Mouse (Mus musculus) neural tube, embryonic 11.5 days (tissue): Measurements from ENCODE around the gene Sesn1. TPM values are rescaled to one million over a fixed set of nuclear protein-coding genes. Genes with fewer than 3 reads are reported as not detected.

Source experiments
- ATAC-seq: fragments of 200-750 bp; cut with Nextera tagmentation; 2 replicates; pipeline ENCODE4 v1.8.0; 2017; ENCODE audit warnings: moderate number of reproducible peaks, mild to moderate bottlenecking, moderate TSS enrichment, moderate library complexity; ENCODE audit not compliant: insufficient read depth, low FRiP score, low TSS enrichment
- DNase-seq: peaks from one replicate; pipeline ENCODE4 v3.0.0-alpha.2; 2015; ENCODE audit warnings: low spot score
- H3K27ac ChIP-seq: fragments of 300-500 bp; sonication (generic); 2 replicates; pipeline ENCODE4 v1.5.1; 2014; ENCODE audit warnings: low read depth, mild to moderate bottlenecking, low read length
- H3K27me3 ChIP-seq: fragments of 300-500 bp; sonication (generic); 2 replicates; pipeline ENCODE4 v1.6.1; 2014; ENCODE audit warnings: mild to moderate bottlenecking, low read length, mixed read lengths; ENCODE audit not compliant: control insufficient read depth, insufficient read depth
- H3K36me3 ChIP-seq: fragments of 300-500 bp; sonication (generic); 2 replicates; pipeline ENCODE4 v1.6.1; 2014; ENCODE audit warnings: mild to moderate bottlenecking, low read length, moderate library complexity, mixed read lengths; ENCODE audit not compliant: control insufficient read depth, insufficient read depth
- H3K4me1 ChIP-seq: fragments of 300-500 bp; sonication (generic); 2 replicates; pipeline ENCODE4 v1.6.1; 2014; ENCODE audit warnings: low read length, mixed read lengths; ENCODE audit not compliant: control insufficient read depth, insufficient read depth
- H3K4me2 ChIP-seq: fragments of 300-500 bp; sonication (generic); 2 replicates; pipeline ENCODE4 v1.6.1; 2014; ENCODE audit warnings: low read depth, mild to moderate bottlenecking, moderate library complexity
- H3K4me3 ChIP-seq: fragments of 300-500 bp; sonication (generic); 2 replicates; pipeline ENCODE4 v1.5.1; 2014; ENCODE audit warnings: low read depth, low read length
- H3K9ac ChIP-seq: fragments of 300-500 bp; sonication (generic); 2 replicates; pipeline ENCODE4 v1.6.1; 2014; ENCODE audit warnings: mild to moderate bottlenecking, low read length
- H3K9me3 ChIP-seq: fragments of 300-500 bp; sonication (generic); 2 replicates; pipeline ENCODE4 v1.6.1; 2016; ENCODE audit warnings: low read length; ENCODE audit not compliant: control insufficient read depth
- WGBS: fragments of 180-500 bp; shearing (Covaris S2); extraction: QIAGEN DNeasy Blood & Tissue Kit; methylation state at CpG from one replicate; pipeline ENCODE4 v1.1.7; 2014; 5-methylcytosine and 5-hydroxymethylcytosine counted together
- polyA plus RNA-seq: library from polyadenylated mRNA; unstranded; fragments of >200 nt; fragmentation: Nextera tagmentation; extraction: Ambion mirVana; gene quantifications from 2 replicates; pipeline ENCODE4 v1.2.1, GENCODE M21; 2014

Sesn1 gene
- polyA plus RNA-seq, 1 experiment from 2014 or later: 24.7 TPM

DNA sequence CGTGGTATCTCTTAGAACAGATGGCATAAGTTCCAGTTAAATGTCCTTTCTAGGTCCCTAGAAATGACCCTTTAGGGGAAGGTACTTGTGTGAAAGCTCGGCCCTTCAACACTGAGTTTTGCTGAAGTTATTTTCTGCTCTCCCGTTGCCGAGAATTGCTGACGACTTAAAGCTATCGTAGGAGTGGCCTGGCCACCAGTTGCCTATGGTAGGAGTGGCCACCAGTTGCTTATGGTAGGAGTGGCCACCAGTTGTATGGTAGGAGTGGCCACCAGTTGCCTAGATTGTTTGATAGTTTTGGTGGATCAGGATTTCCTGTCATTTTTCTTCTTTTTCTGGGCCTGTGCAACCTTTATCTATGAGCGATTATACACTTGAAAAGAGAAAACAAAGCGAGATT is 38.0 kb downstream of the Sesn1 start:
- H3K9me3 ChIP-seq: no peaks in the 10 kb centered on the region
- H3K9ac ChIP-seq: no peak overlapping the region
- WGBS: 95% methylated on average over 8 of the region's 8 CpGs
- H3K27me3 ChIP-seq: no peaks in the 10 kb centered on the region
- H3K36me3 ChIP-seq: no peaks in the 10 kb centered on the region
- no peak overlapping the region for H3K27ac ChIP-seq
- H3K4me1 ChIP-seq: no peaks in the 10 kb centered on the region
- no peak overlapping the region for H3K4me2 ChIP-seq
- ATAC-seq (no peak), DNase-seq (no peak)
- no peak overlapping the region for H3K4me3 ChIP-seq

- Histone ChIP-seq H3K9ac (no peak overlapping the region), H3K9me3 (no peaks in the 10 kb centered on the region), H3K36me3 (no peaks in the 10 kb centered on the region), H3K4me3 (no peak overlapping the region), H3K27ac (no peak overlapping the region), H3K4me1 (no peaks in the 10 kb centered on the region), H3K4me2 (no peak overlapping the region), H3K27me3 (no peaks in the 10 kb centered on the region)
- WGBS: 94% methylated on average over 2 of the region's 2 CpGs
- DNase-seq (no peak), ATAC-seq (no peak)
These were observed 39.0 kb downstream of the Sesn1 start for GRCm38 (mm10) chr10:41848721-41849120.

DNA sequence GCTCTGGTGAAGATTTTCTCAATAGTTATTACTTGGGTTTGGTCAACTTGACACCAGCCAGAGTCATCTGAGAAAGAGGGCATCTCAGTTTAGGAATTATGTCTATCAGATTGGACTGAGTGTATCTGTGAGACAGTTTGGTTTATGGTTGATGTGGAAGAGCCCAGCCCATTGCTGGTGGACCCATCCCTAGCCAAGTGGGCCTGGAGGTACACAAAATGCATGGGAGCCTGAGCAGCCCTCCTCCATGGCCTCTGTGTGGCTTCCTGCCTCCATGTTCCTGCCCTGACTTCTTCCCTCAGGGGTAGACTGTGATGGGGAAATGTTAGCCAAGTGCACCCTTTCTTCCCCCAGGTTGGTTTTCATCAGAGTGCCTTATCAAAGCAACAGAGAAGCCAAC is 50.1 kb downstream of the Sesn1 start:
- Histone ChIP-seq H3K36me3 (no peaks in the 10 kb centered on the region; the same call in 1 of the 2 replicates), H3K4me1 (no peaks in the 10 kb centered on the region), H3K4me2 (no peak overlapping the region), H3K9me3 (no peaks in the 10 kb centered on the region), H3K27ac (no peak overlapping the region), H3K4me3 (no peak overlapping the region), H3K9ac (no peak overlapping the region), H3K27me3 (no peaks in the 10 kb centered on the region)
- DNase-seq: no peak
- ATAC-seq: no peak

GRCm38 (mm10) chr10:41860275-41860688 is 50.5 kb downstream of the Sesn1 start:
- ATAC-seq: no peak
- Histone ChIP-seq H3K27ac (no peak overlapping the region), H3K36me3 (no peaks in the 10 kb centered on the region; the same call in 1 of the 2 replicates), H3K4me2 (no peak overlapping the region), H3K9ac (no peak overlapping the region), H3K4me3 (no peak overlapping the region), H3K27me3 (no peaks in the 10 kb centered on the region), H3K4me1 (no peaks in the 10 kb centered on the region), H3K9me3 (no peaks in the 10 kb centered on the region)
- no peak for DNase-seq
- WGBS: 68% methylated on average over 2 of the region's 2 CpGs

- Histone ChIP-seq H3K27ac (no peak overlapping the region), H3K27me3 (no peaks in the 10 kb centered on the region), H3K9ac (no peak overlapping the region), H3K9me3 (no peaks in the 10 kb centered on the region), H3K36me3 (no peaks in the 10 kb centered on the region; the same call in 1 of the 2 replicates), H3K4me1 (peaks cover 4% of the 10 kb centered on the region; the same call in 1 of the 2 replicates), H3K4me2 (no peak overlapping the region), H3K4me3 (no peak overlapping the region)
- ATAC-seq (no peak), DNase-seq (no peak)
- 65% methylated on average over 2 of the region's 2 CpGs for WGBS
These were observed 53.3 kb downstream of the Sesn1 start for GRCm38 (mm10) chr10:41863053-41863452.

- WGBS: 51% methylated on average over 3 of the region's 3 CpGs
- Histone ChIP-seq H3K4me1 (peaks cover 4% of the 10 kb centered on the region; the same call in 1 of the 2 replicates), H3K27me3 (no peaks in the 10 kb centered on the region), H3K27ac (no peak overlapping the region), H3K4me3 (no peak overlapping the region), H3K36me3 (no peaks in the 10 kb centered on the region), H3K4me2 (no peak overlapping the region), H3K9ac (no peak overlapping the region), H3K9me3 (no peaks in the 10 kb centered on the region)
- ATAC-seq (no peak), DNase-seq (peak; percentile 32)
These were observed 56.5 kb downstream of the Sesn1 start for GRCm38 (mm10) chr10:41866069-41866837.

DNA sequence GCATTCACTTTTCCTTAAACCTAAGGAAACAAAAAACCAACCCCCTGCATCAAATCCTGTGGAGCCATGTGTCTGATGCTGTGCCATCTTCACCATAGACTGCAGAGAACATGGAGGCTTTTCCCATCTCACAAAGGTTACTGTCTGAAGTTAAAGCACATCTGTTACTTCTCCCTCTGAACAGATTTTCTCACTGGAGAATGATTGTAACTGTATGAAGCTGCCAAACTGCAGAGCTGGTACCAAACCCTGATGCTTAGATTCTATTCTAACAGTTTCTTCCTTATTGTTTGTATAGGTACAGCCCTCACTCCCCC is 57.1 kb downstream of the Sesn1 start:
- Histone ChIP-seq H3K4me2 (no peak overlapping the region), H3K36me3 (no peaks in the 10 kb centered on the region), H3K4me3 (no peak overlapping the region), H3K9me3 (no peaks in the 10 kb centered on the region), H3K27ac (no peak overlapping the region), H3K9ac (no peak overlapping the region), H3K27me3 (no peaks in the 10 kb centered on the region), H3K4me1 (peaks cover 4% of the 10 kb centered on the region; the same call in 1 of the 2 replicates)
- DNase-seq: no peak
- ATAC-seq: no peak

GRCm38 (mm10) chr10:41867956-41868355 is 58.2 kb downstream of the Sesn1 start:
- H3K36me3 ChIP-seq: no peaks in the 10 kb centered on the region
- no peak overlapping the region for H3K4me3 ChIP-seq
- ATAC-seq (no peak), DNase-seq (no peak)
- no peak overlapping the region for H3K9ac ChIP-seq
- no peak overlapping the region for H3K4me2 ChIP-seq
- H3K4me1 ChIP-seq: peaks cover 4% of the 10 kb centered on the region; the same call in 1 of the 2 replicates
- H3K27me3 ChIP-seq: no peaks in the 10 kb centered on the region
- 79% methylated on average over 5 of the region's 5 CpGs for WGBS
- no peaks in the 10 kb centered on the region for H3K9me3 ChIP-seq
- no peak overlapping the region for H3K27ac ChIP-seq

- Histone ChIP-seq H3K27me3 (no peaks in the 10 kb centered on the region), H3K4me1 (peaks cover 4% of the 10 kb centered on the region; the same call in 1 of the 2 replicates), H3K36me3 (no peaks in the 10 kb centered on the region), H3K4me2 (no peak overlapping the region), H3K4me3 (no peak overlapping the region), H3K27ac (no peak overlapping the region), H3K9ac (no peak overlapping the region), H3K9me3 (no peaks in the 10 kb centered on the region)
- WGBS: 65% methylated on average over 2 of the region's 2 CpGs
- ATAC-seq (no peak), DNase-seq (no peak)
These were observed 60.4 kb downstream of the Sesn1 start for GRCm38 (mm10) chr10:41870101-41870500.
